8 mouse cellular contexts compared by ENCODE assay signal in the genomic region with DNA sequence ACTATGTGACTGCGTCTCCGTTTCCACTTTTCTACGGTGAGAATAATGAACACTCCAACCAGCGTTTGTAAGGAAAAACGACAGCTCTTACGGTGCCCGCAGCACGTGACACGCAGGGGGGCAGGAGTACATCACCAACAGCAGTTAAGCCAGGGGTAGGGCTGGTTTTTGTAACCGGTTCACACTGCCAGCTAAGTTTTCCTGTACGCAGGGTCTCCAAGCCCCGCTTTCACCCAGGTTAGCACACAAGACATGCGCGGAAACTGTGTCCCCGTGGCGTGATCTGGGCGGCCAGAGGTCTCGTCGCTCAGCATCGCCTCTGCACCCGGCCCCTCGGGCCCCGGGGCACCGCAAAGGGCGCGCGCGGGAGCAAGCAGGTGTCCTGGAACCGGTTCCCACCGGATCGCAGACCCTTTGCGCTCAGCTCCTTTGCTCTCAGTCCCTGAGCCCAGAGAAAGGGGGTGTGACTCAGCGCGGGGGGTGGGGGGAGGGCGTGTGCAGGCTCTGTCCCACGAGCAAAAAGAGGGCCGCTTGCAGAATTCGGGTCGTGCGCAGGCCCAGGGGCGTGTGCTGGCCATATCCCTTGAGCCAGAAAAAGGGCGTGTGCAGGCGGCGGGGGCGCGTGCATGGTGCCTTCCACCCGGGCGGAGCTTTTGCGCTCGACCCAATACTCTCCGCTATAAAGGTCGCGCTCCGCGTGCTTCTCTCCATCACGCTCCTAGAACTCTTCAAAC. TPM values are rescaled to one million over a fixed set of nuclear protein-coding genes. Genes with fewer than 3 reads are reported as not detected.
A peak's percentile ranks its signal among the peaks of the same experiment; 100 is the strongest.
DNase-seq lines count a peak whose midpoint lies in the region; ATAC-seq and TF ChIP-seq lines count a peak whose summit lies in the region.

A gene (plus strand): TSS at position 590 of the 734 bp plus-strand sequence.

- H3K4me1 ChIP-seq in hindbrain, embryonic 15.5 days (replicated peaks) = peaks cover 21% of the 10 kb centered on the region

- H3K27me3 ChIP-seq in hindbrain, embryonic 15.5 days = peaks cover 66% of the 10 kb centered on the region

- H3K4me3 ChIP-seq in gastrocnemius, adult 2 months = peak within 1 kb of the TSS; percentile 81
- peak within 1 kb of the TSS; percentile 48 for H3K4me3 ChIP-seq in hindbrain, embryonic 15.5 days

- H3K4me2 ChIP-seq in hindbrain, embryonic 15.5 days = peak within 1 kb of the TSS; percentile 89

- no peak for TF ChIP-seq CTCF in gastrocnemius, adult 2 months (IDR thresholded peaks at IDR 0.05)

- peak within 1 kb of the TSS; percentile 83 for H3K27ac ChIP-seq in gastrocnemius, adult 2 months
- H3K27ac ChIP-seq in hindbrain, embryonic 15.5 days (replicated peaks) = no peak within 1 kb of the TSS

- under 1% methylated on average over 54 of the region's 56 CpGs for WGBS in hindbrain, embryonic 15.5 days

- H3K9ac ChIP-seq in hindbrain, embryonic 15.5 days = peak within 1 kb of the TSS; percentile 33

- ATAC-seq in cerebellum, adult (ENCODE audit: insufficient number of reproducible peaks, low FRiP score, low TSS enrichment) = peak; percentile 52; the same call in 1 of the 2 replicates
- peak; percentile 43 for ATAC-seq in hindbrain, embryonic 15.5 days (ENCODE audit: low FRiP score, low read depth)
- peak; percentile 43 for ATAC-seq in megakaryocyte, adult 5-6 weeks (ENCODE audit: poor library complexity, severe bottlenecking)

- no peaks in the 10 kb centered on the region for H3K9me3 ChIP-seq in hindbrain, embryonic 15.5 days

- no peak for DNase-seq in cerebellum, adult 9-10 months
- DNase-seq in cerebellum, postnatal 25 days = peak; percentile 56 to 67
- DNase-seq in gastrocnemius, adult 2 months = peak; percentile 87
- peak; percentile 57 to 58 for DNase-seq in left cerebral cortex, adult 8-10 months (ENCODE audit: low spot score in 2 of 2)
- peak; percentile 65 for DNase-seq in right cerebral cortex, postnatal 4 days

- intact Hi-C loops in gastrocnemius, adult 2 months (cut with DNase I) = no loop called here

- no peaks in the 10 kb centered on the region for H3K36me3 ChIP-seq in hindbrain, embryonic 15.5 days

RNA-seq across cellular contexts. Expression of the gene that starts here (rescaled TPM):
- 100 to 1,000 TPM; 103 to 148 TPM for total RNA-seq in gastrocnemius, adult 2 months (2021)
- polyA plus RNA-seq in hindbrain, embryonic 15.5 days (2015; fragmentation: Nextera tagmentation; extraction: Ambion mirVana) = 21.4 and 24.6 TPM in 2 replicates
- total RNA-seq in left cerebral cortex, adult 8-10 months (2022) = 100 to 1,000 TPM; 287 to 602 (median 391) TPM
- 0.76 and 2.8 TPM in 2 replicates for total RNA-seq in megakaryocyte, adult 5-6 weeks (2015)
- total RNA-seq in megakaryocyte, adult 5-6 weeks (2017) = 2.0 and 4.2 TPM in 2 replicates

Comparison
In these comparisons a context has a peak if more than half of its experiments do, and no peak if none do; other contexts are left out.
1. RNA of the gene that starts here (total RNA-seq): 287 to 602 TPM in left cerebral cortex, adult 8-10 months and 103 to 148 TPM in gastrocnemius, adult 2 months; 0.76 to 4.2 TPM in megakaryocyte, adult 5-6 weeks; every median in the first group is over 10 times any median in the second.
2. Peak in every context shown above with its lines, with median percentiles within 50 percentile points of each other: ATAC-seq.